In genomic region chr9:106409096-106409495, GRCm38 (mm10) we compare ENCODE assay signal across 19 mouse cellular contexts. TPM values are rescaled to one million over a fixed set of nuclear protein-coding genes. Genes with fewer than 3 reads are reported as not detected.
DNase-seq lines count a peak whose midpoint lies in the region; ATAC-seq and TF ChIP-seq lines count a peak whose summit lies in the region.
"Had no signal": no experiment of that assay in that cellular context is flagged by ENCODE, and none has a peak within 500 bp of the region (broad histone marks: within the 10 kb centered on the region; RNA-seq: fewer than 3 reads in every experiment).

No protein-coding gene starts in this region.

- peak; percentile 6; the same call in 1 of the 2 replicates for TF ChIP-seq CTCF in liver, adult 2 months (IDR thresholded peaks at IDR 0.05; ENCODE audit: low read depth, low read length)
- peak; percentile 22 for TF ChIP-seq CTCF in ES-Bruce4 (IDR thresholded peaks at IDR 0.05; ENCODE audit: low read depth, low read length)
- TF ChIP-seq CTCF in brain, embryonic 14.5 days (IDR thresholded peaks at IDR 0.05; ENCODE audit: borderline replicate concordance, extremely low read depth, insufficient read depth, insufficient read length): peak; percentile 14; the same call in 1 of the 2 replicates

- H3K4me3 ChIP-seq in heart, embryonic 13.5 days: no peak overlapping the region
- H3K4me3 ChIP-seq in heart, embryonic 11.5 days (ENCODE audit: low read depth, low read length): no peak overlapping the region
- no peak overlapping the region for H3K4me3 ChIP-seq in liver, adult 2 months (ENCODE audit: insufficient read depth, low read depth, low read length)
- no peak overlapping the region for H3K4me3 ChIP-seq in ES-Bruce4 (ENCODE audit: low read depth, low read length)
- H3K4me3 ChIP-seq in limb, embryonic 10.5 days: no peak overlapping the region
- H3K4me3 ChIP-seq: embryonic facial prominence, embryonic 10.5 days; hindbrain, embryonic 15.5 days; myocyte had no signal

- H3K27ac ChIP-seq in heart, embryonic 13.5 days (replicated peaks): 0 out of 2 replicates have a peak overlapping the region, but pooled peaks have one; percentile 7
- H3K27ac ChIP-seq in heart, embryonic 11.5 days (ENCODE audit: low read depth, low read length): no peak overlapping the region
- H3K27ac ChIP-seq in liver, adult 2 months (replicated peaks; ENCODE audit: insufficient read depth, low read depth, low read length): no peak overlapping the region
- H3K27ac ChIP-seq in ES-Bruce4 (ENCODE audit: insufficient read depth, low read length): no peak overlapping the region
- H3K27ac ChIP-seq in limb, embryonic 10.5 days: no peak overlapping the region
- H3K27ac ChIP-seq: embryonic facial prominence, embryonic 10.5 days; hindbrain, embryonic 15.5 days; macrophage had no signal

- no peaks in the 10 kb centered on the region; the same call in 1 of the 2 replicates for H3K27me3 ChIP-seq in heart, embryonic 13.5 days (replicated peaks)
- no peaks in the 10 kb centered on the region for H3K27me3 ChIP-seq in heart, embryonic 11.5 days (ENCODE audit: control insufficient read depth, insufficient read depth, low read length)
- H3K27me3 ChIP-seq in liver, adult 2 months (ENCODE audit: control insufficient read depth, insufficient read depth, low read length): no peaks in the 10 kb centered on the region
- no peaks in the 10 kb centered on the region for H3K27me3 ChIP-seq in ES-Bruce4 (ENCODE audit: control insufficient read depth, insufficient read depth, low read length, poor library complexity, severe bottlenecking)
- no peaks in the 10 kb centered on the region for H3K27me3 ChIP-seq in limb, embryonic 10.5 days (ENCODE audit: low read depth, poor library complexity, severe bottlenecking)
- H3K27me3 ChIP-seq: hindbrain, embryonic 15.5 days had no signal

- no peak for ATAC-seq in heart, embryonic 13.5 days (ENCODE audit: extremely low read depth, insufficient number of reproducible peaks, low FRiP score, low TSS enrichment)
- ATAC-seq in heart, embryonic 11.5 days (replicated peaks; ENCODE audit: insufficient number of reproducible peaks, low FRiP score, low TSS enrichment): no peak
- ATAC-seq: forebrain, embryonic 14.5 days had no signal

- DNase-seq in liver, adult 2 months (ENCODE audit: extremely low read depth, low read depth, low spot score): no peak
- DNase-seq in liver: no peak
- DNase-seq in brain, embryonic 14.5 days (ENCODE audit: low read depth): no peak
- DNase-seq in limb, embryonic 10.5 days (ENCODE audit: low spot score): no peak
- DNase-seq: adrenal gland, postnatal 14 days; cerebellum, adult 2 months; kidney, adult 18-20 months; kidney, postnatal 4 days; left cerebral cortex, postnatal 4 days; thymus, adult 18-20 months had no signal

- no peak overlapping the region for H3K4me2 ChIP-seq in heart, embryonic 13.5 days
- H3K4me2 ChIP-seq in heart, embryonic 11.5 days: no peak overlapping the region
- H3K4me2 ChIP-seq: hindbrain, embryonic 15.5 days; midbrain, embryonic 11.5 days had no signal

- H3K4me1 ChIP-seq in heart, embryonic 13.5 days: peaks cover 66% of the 10 kb centered on the region
- peaks cover 30% of the 10 kb centered on the region for H3K4me1 ChIP-seq in heart, embryonic 11.5 days (ENCODE audit: control insufficient read depth, insufficient read depth, low read length)
- no peaks in the 10 kb centered on the region for H3K4me1 ChIP-seq in liver, adult 2 months (ENCODE audit: control insufficient read depth, insufficient read depth, low read length)
- no peaks in the 10 kb centered on the region for H3K4me1 ChIP-seq in ES-Bruce4 (ENCODE audit: control insufficient read depth, insufficient read depth, low read length)
- H3K4me1 ChIP-seq in limb, embryonic 10.5 days: peaks cover 76% of the 10 kb centered on the region

- no peaks in the 10 kb centered on the region for H3K79me2 ChIP-seq in liver, adult 2 months (ENCODE audit: control insufficient read depth, insufficient read depth, low read length)

- 92% methylated on average over 4 of the region's 4 CpGs for WGBS in heart, embryonic 13.5 days
- 92% methylated on average over 4 of the region's 4 CpGs for WGBS in heart, embryonic 11.5 days (ENCODE audit: insufficient replicate concordance)
- over 99% methylated on average over 4 of the region's 4 CpGs for WGBS in liver, adult 2 months
- WGBS in limb, embryonic 10.5 days: 98% methylated on average over 4 of the region's 4 CpGs

- no peak overlapping the region for H3K9ac ChIP-seq in heart, embryonic 13.5 days
- no peak overlapping the region for H3K9ac ChIP-seq in heart, embryonic 11.5 days (ENCODE audit: low read depth, low read length)
- H3K9ac ChIP-seq in liver, adult 2 months (ENCODE audit: low read depth, low read length): no peak overlapping the region
- no peak overlapping the region for H3K9ac ChIP-seq in ES-Bruce4 (ENCODE audit: low read depth, poor library complexity, severe bottlenecking)
- H3K9ac ChIP-seq: hindbrain, embryonic 15.5 days had no signal

- H3K36me3 ChIP-seq in heart, embryonic 13.5 days: no peaks in the 10 kb centered on the region
- no peaks in the 10 kb centered on the region for H3K36me3 ChIP-seq in heart, embryonic 11.5 days (ENCODE audit: control insufficient read depth, insufficient read depth, low read length)
- no peaks in the 10 kb centered on the region for H3K36me3 ChIP-seq in liver, adult 2 months (ENCODE audit: control insufficient read depth, insufficient read depth, low read length)
- no peaks in the 10 kb centered on the region for H3K36me3 ChIP-seq in ES-Bruce4 (ENCODE audit: control insufficient read depth, insufficient read depth, low read length, poor library complexity, severe bottlenecking)
- H3K36me3 ChIP-seq in limb, embryonic 10.5 days: no peaks in the 10 kb centered on the region
- H3K36me3 ChIP-seq: embryonic facial prominence, embryonic 10.5 days; hindbrain, embryonic 15.5 days had no signal

- no peak for TF ChIP-seq POLR2A in liver, adult 2 months (IDR thresholded peaks at IDR 0.05; ENCODE audit: extremely low read depth, insufficient read depth, low read length)
- no peak for TF ChIP-seq POLR2A in ES-Bruce4 (IDR thresholded peaks at IDR 0.05; ENCODE audit: insufficient read depth, low read length)
- TF ChIP-seq POLR2A in brain, embryonic 14.5 days (IDR thresholded peaks at IDR 0.05; ENCODE audit: borderline replicate concordance, extremely low read depth, insufficient read depth, insufficient read length, poor library complexity, severe bottlenecking): no peak

- TF ChIP-seq EP300 in ES-Bruce4 (IDR thresholded peaks at IDR 0.05; ENCODE audit: insufficient read depth, low read depth, low read length): no peak

- H3K9me3 ChIP-seq in heart, embryonic 13.5 days: no peaks in the 10 kb centered on the region
- H3K9me3 ChIP-seq in heart, embryonic 11.5 days (replicated peaks; ENCODE audit: control insufficient read depth, low read length): no peaks in the 10 kb centered on the region
- no peaks in the 10 kb centered on the region for H3K9me3 ChIP-seq in ES-Bruce4 (replicated peaks; ENCODE audit: control insufficient read depth, insufficient read depth, low read length, poor library complexity, severe bottlenecking)
- no peaks in the 10 kb centered on the region for H3K9me3 ChIP-seq in limb, embryonic 10.5 days (replicated peaks)
- H3K9me3 ChIP-seq: hindbrain, embryonic 15.5 days had no signal

RNA-seq across cellular contexts. Expression of gene Rpl29, which starts 20.2 kb away (rescaled TPM):
- 659 and 696 TPM in 2 replicates for polyA plus RNA-seq in heart, embryonic 13.5 days (2015; fragmentation: Nextera tagmentation; extraction: Ambion mirVana)
- polyA plus RNA-seq in heart, embryonic 11.5 days (2014; fragmentation: Nextera tagmentation; extraction: Ambion mirVana): 695 and 851 TPM in 2 replicates
- total RNA-seq in liver, adult 2 months (2014; rRNA removed): 182 and 210 TPM in 2 replicates
- 230 and 232 TPM in 2 replicates for polyA plus RNA-seq in liver, adult 2 months (2012; rRNA removed)
- 237 and 294 TPM in 2 replicates for polyA plus RNA-seq in ES-Bruce4 (2011; ENCODE audit: insufficient read depth, insufficient read length, low read depth, missing spikeins)
- polyA plus RNA-seq in brain, embryonic 14.5 days (2012; rRNA removed): 747 and 913 TPM in 2 replicates
- polyA plus RNA-seq in limb, embryonic 10.5 days (2016; fragmentation: Nextera tagmentation; extraction: Ambion mirVana): 1,033 and 1,267 TPM in 2 replicates

RNA-seq across cellular contexts. Expression of gene Acy1, which starts 29.0 kb away (rescaled TPM):
- polyA plus RNA-seq in heart, embryonic 13.5 days (2015; fragmentation: Nextera tagmentation; extraction: Ambion mirVana): 25.7 and 27.2 TPM in 2 replicates
- 23.2 and 27.7 TPM in 2 replicates for polyA plus RNA-seq in heart, embryonic 11.5 days (2014; fragmentation: Nextera tagmentation; extraction: Ambion mirVana)
- 65.2 and 76.5 TPM in 2 replicates for total RNA-seq in liver, adult 2 months (2014; rRNA removed)
- 50.7 and 64.3 TPM in 2 replicates for polyA plus RNA-seq in liver, adult 2 months (2012; rRNA removed)
- polyA plus RNA-seq in ES-Bruce4 (2011; ENCODE audit: insufficient read depth, insufficient read length, low read depth, missing spikeins): 33.9 and 36.0 TPM in 2 replicates
- polyA plus RNA-seq in brain, embryonic 14.5 days (2012; rRNA removed): 14.9 and 15.7 TPM in 2 replicates
- 49.4 and 52.8 TPM in 2 replicates for polyA plus RNA-seq in limb, embryonic 10.5 days (2016; fragmentation: Nextera tagmentation; extraction: Ambion mirVana)

RNA-seq across cellular contexts. Expression of gene Abhd14b, which starts 38.2 kb away (rescaled TPM):
- 7.4 and 7.7 TPM in 2 replicates for polyA plus RNA-seq in heart, embryonic 13.5 days (2015; fragmentation: Nextera tagmentation; extraction: Ambion mirVana)
- 4.7 and 5.0 TPM in 2 replicates for polyA plus RNA-seq in heart, embryonic 11.5 days (2014; fragmentation: Nextera tagmentation; extraction: Ambion mirVana)
- 129 and 183 TPM in 2 replicates for total RNA-seq in liver, adult 2 months (2014; rRNA removed)
- 402 and 415 TPM in 2 replicates for polyA plus RNA-seq in liver, adult 2 months (2012; rRNA removed)
- polyA plus RNA-seq in ES-Bruce4 (2011; ENCODE audit: insufficient read depth, insufficient read length, low read depth, missing spikeins): 6.7 and 7.5 TPM in 2 replicates
- 12.8 and 20.4 TPM in 2 replicates for polyA plus RNA-seq in brain, embryonic 14.5 days (2012; rRNA removed)
- 5.9 and 7.6 TPM in 2 replicates for polyA plus RNA-seq in limb, embryonic 10.5 days (2016; fragmentation: Nextera tagmentation; extraction: Ambion mirVana)

RNA-seq across cellular contexts. Expression of gene Abhd14a, which starts 38.4 kb away (rescaled TPM):
- polyA plus RNA-seq in heart, embryonic 13.5 days (2015; fragmentation: Nextera tagmentation; extraction: Ambion mirVana): 44.8 and 53.3 TPM in 2 replicates
- polyA plus RNA-seq in heart, embryonic 11.5 days (2014; fragmentation: Nextera tagmentation; extraction: Ambion mirVana): 41.2 and 41.9 TPM in 2 replicates
- 8.2 and 10.4 TPM in 2 replicates for total RNA-seq in liver, adult 2 months (2014; rRNA removed)
- 22.7 and 24.4 TPM in 2 replicates for polyA plus RNA-seq in liver, adult 2 months (2012; rRNA removed)
- 35.1 and 35.5 TPM in 2 replicates for polyA plus RNA-seq in ES-Bruce4 (2011; ENCODE audit: insufficient read depth, insufficient read length, low read depth, missing spikeins)
- polyA plus RNA-seq in brain, embryonic 14.5 days (2012; rRNA removed): 59.1 and 68.9 TPM in 2 replicates
- 45.0 and 46.9 TPM in 2 replicates for polyA plus RNA-seq in limb, embryonic 10.5 days (2016; fragmentation: Nextera tagmentation; extraction: Ambion mirVana)

RNA-seq across cellular contexts. Expression of gene Dusp7, which starts 40.7 kb away (rescaled TPM):
- 8.6 and 10.4 TPM in 2 replicates for polyA plus RNA-seq in heart, embryonic 13.5 days (2015; fragmentation: Nextera tagmentation; extraction: Ambion mirVana)
- polyA plus RNA-seq in heart, embryonic 11.5 days (2014; fragmentation: Nextera tagmentation; extraction: Ambion mirVana): 19.8 and 22.0 TPM in 2 replicates
- 1.8 and 2.5 TPM in 2 replicates for total RNA-seq in liver, adult 2 months (2014; rRNA removed)
- 7.7 and 10.1 TPM in 2 replicates for polyA plus RNA-seq in liver, adult 2 months (2012; rRNA removed)
- polyA plus RNA-seq in ES-Bruce4 (2011; ENCODE audit: insufficient read depth, insufficient read length, low read depth, missing spikeins): 22.4 and 22.6 TPM in 2 replicates
- polyA plus RNA-seq in brain, embryonic 14.5 days (2012; rRNA removed): 41.5 and 50.3 TPM in 2 replicates
- polyA plus RNA-seq in limb, embryonic 10.5 days (2016; fragmentation: Nextera tagmentation; extraction: Ambion mirVana): 43.1 and 44.9 TPM in 2 replicates

Comparison
In these comparisons a context has a peak if more than half of its experiments do, and no peak if none do; other contexts are left out.
1. RNA of gene Abhd14b, which starts 38.2 kb away (polyA plus RNA-seq): 402 to 415 TPM in liver, adult 2 months; 12.8 to 20.4 TPM in brain, embryonic 14.5 days, 5.9 to 7.6 TPM in limb, embryonic 10.5 days, 7.4 to 7.7 TPM in heart, embryonic 13.5 days, 6.7 to 7.5 TPM in ES-Bruce4 and 4.7 to 5.0 TPM in heart, embryonic 11.5 days; every median in the first group is over 10 times any median in the second.
2. Peak in every context shown above with its lines, with median percentiles within 50 percentile points of each other: CTCF ChIP-seq.